ENCODE assay signal across 8 mouse cellular contexts in genomic region chr13:75089721-75090410, GRCm38 (mm10). TPM values are rescaled to one million over a fixed set of nuclear protein-coding genes. Genes with fewer than 3 reads are reported as not detected.
DNase-seq lines count a peak whose midpoint lies in the region; ATAC-seq and TF ChIP-seq lines count a peak whose summit lies in the region.

Gene Pcsk1 (plus strand): TSS chr13:75089826.

- DNase-seq in lung, embryonic 14.5 days: no peak
- no peak for DNase-seq in lung, postnatal 25 days (ENCODE audit: low spot score)
- DNase-seq in cerebellum, adult 8-10 months: peak; percentile 18
- DNase-seq in frontal cortex, postnatal 14 days (ENCODE audit: low spot score in 2 of 2): peak; percentile 16 to 41
- peak in 1 of 2 experiments; percentile 25 for DNase-seq in left cerebral cortex, postnatal 10 days (ENCODE audit: extremely low spot score in 1 of 2, low spot score in 2 of 2)
- peak; percentile 39 for DNase-seq in neural tube, embryonic 10.5 days (ENCODE audit: extremely low spot score, low spot score)
- DNase-seq in ovary, postnatal 14 days (ENCODE audit: low spot score): no peak
- DNase-seq in thymus, postnatal 0 days (ENCODE audit: low spot score): no peak

- 2% methylated on average over 28 of the region's 28 CpGs for WGBS in lung, embryonic 14.5 days

- no peak for ATAC-seq in lung, embryonic 14.5 days (ENCODE audit: insufficient read depth)

- no peak within 1 kb of the TSS for H3K27ac ChIP-seq in lung, embryonic 14.5 days (ENCODE audit: low read depth)

- H3K27me3 ChIP-seq in lung, embryonic 14.5 days (ENCODE audit: insufficient read depth, low read length): peaks cover 15% of the 10 kb centered on the region

- intact Hi-C loops in left cerebral cortex, postnatal 10 days (cut with DNase I): no loop called here

- peak within 1 kb of the TSS; percentile 22 for H3K4me3 ChIP-seq in lung, embryonic 14.5 days (ENCODE audit: low read depth, low read length)

- H3K4me1 ChIP-seq in lung, embryonic 14.5 days (ENCODE audit: insufficient read depth): no peaks in the 10 kb centered on the region

- TF ChIP-seq CTCF in lung, embryonic 14.5 days (IDR thresholded peaks at IDR 0.05; ENCODE audit: low read depth): no peak

- H3K9me3 ChIP-seq in lung, embryonic 14.5 days (ENCODE audit: low read depth, low read length): no peaks in the 10 kb centered on the region

- no peak within 1 kb of the TSS for H3K9ac ChIP-seq in lung, embryonic 14.5 days

- H3K36me3 ChIP-seq in lung, embryonic 14.5 days (ENCODE audit: insufficient read depth): no peaks in the 10 kb centered on the region

- H3K4me2 ChIP-seq in lung, embryonic 14.5 days: peak within 1 kb of the TSS; percentile 44

RNA-seq across cellular contexts. Expression of gene Pcsk1, which starts in this region (rescaled TPM):
- polyA plus RNA-seq in lung, embryonic 14.5 days (2014; fragmentation: Nextera tagmentation; extraction: Ambion mirVana): 0.66 and 1.1 TPM in 2 replicates
- total RNA-seq in left cerebral cortex, postnatal 10 days (2021): 10 to 100 TPM; 20.6 to 20.8 TPM
- polyA plus RNA-seq in thymus, postnatal 0 days (2015; fragmentation: Nextera tagmentation; extraction: Ambion mirVana): 0.48 and 0.86 TPM in 2 replicates

Comparison
In these comparisons a context has a peak if more than half of its experiments do, and no peak if none do; other contexts are left out.
1. DNase-seq: peak in cerebellum, adult 8-10 months (single experiment), frontal cortex, postnatal 14 days (2 of 2) and neural tube, embryonic 10.5 days (single experiment); none in lung, embryonic 14.5 days (single experiment), lung, postnatal 25 days (single experiment), ovary, postnatal 14 days (single experiment) and thymus, postnatal 0 days (single experiment).